Mouse (Mus musculus) megakaryocyte-erythroid progenitor cell, adult 5-6 weeks (primary cell): ENCODE measurements around the gene Arl9. TPM values are rescaled to one million over a fixed set of nuclear protein-coding genes. Genes with fewer than 3 reads are reported as not detected.
"Not testable (repeated sequence)": the region's sequence is repeated elsewhere in the genome, so short reads cannot be mapped to it uniquely, and the experiment has no call there.

Experiments
- ATAC-seq: replicated peaks from 2 replicates; pipeline ENCODE4 v1.8.0; 2016; ENCODE audit warnings: mild to moderate bottlenecking, inconsistent platforms; ENCODE audit not compliant: severe bottlenecking, poor library complexity, low FRiP score, low TSS enrichment
- total RNA-seq, 2 experiments: library from RNA; stranded (forward) in 1 of 2; stranded (reverse) in 1 of 2; fragments of 200-1000, 215-1000 nt in 1 of 2; fragments of >200 nt in 1 of 2; fragmentation: Nextera tagmentation in 1 of 2; gene quantifications; 2 replicates each; pipeline ENCODE4 v1.2.3; 2014 to 2017

Arl9 gene
- total RNA-seq (2014; fragmentation: Nextera tagmentation) = 4.7 TPM in 1 of 2 replicates, not detected in the other
- total RNA-seq (2017) = not detected in 2 replicates

DNA sequence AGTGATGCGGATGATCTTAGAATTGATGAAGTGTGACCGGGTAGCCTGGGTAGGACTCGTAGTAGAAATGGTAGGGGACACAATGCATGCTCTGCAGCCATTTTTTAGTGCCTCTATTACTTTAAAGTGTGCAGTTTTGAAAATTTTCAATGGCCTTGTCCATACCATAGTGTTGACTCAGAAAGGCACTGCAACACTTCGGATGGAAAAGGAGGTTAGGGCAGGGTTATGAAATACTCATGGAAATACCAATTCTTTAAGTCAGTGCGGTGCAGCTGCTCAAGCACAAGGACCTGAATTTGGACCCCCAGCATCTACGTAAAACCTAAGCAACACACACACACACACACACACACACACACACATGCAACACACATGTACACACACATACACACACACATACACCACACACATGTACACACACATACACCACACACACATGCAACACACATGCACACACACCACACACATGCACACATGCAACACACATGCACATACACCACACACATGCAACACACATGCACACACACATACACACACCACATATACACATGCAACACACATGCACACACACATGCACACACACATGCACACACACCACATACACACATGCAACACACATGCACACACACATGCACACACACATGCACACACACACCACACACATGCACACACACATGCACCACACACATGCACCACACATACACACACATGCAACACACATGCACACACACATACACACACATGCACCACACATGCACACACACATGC lies at the start of gene Arl9:
Arl9 (plus strand) TSS at position 5 of the 771 bp plus-strand sequence.
- ATAC-seq = no peak

DNA sequence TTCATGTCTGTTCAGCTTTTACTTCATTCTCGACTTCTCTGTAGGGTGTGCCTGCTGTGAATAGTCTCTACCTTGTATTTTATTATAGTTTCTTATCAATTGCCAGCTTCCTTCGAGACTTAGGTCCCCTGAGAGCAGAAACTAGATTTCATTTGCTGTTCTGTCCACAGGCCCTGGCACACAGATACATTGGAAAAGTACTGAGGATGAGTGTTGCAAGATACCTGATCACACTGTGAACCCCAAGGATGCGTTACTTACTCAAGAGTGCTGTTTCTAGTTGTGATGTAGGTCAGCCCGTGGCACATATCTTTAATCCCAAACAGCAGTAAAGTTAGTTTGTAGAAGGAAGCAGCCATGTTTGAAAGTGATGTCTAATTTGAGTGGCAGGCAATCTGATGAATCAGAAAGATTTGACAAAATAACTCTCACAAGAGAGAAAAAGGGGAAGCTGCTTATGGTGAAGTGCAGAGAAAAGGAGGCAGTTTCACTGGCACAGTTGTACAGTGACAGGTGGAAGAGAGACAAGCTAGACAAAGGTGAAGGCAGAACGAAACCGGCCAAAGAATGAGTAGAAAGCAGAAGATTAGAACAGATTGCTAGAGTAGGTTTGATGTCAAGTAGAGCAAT lies 49.5 kb upstream of the Arl9 start:
- no peak for ATAC-seq

DNA sequence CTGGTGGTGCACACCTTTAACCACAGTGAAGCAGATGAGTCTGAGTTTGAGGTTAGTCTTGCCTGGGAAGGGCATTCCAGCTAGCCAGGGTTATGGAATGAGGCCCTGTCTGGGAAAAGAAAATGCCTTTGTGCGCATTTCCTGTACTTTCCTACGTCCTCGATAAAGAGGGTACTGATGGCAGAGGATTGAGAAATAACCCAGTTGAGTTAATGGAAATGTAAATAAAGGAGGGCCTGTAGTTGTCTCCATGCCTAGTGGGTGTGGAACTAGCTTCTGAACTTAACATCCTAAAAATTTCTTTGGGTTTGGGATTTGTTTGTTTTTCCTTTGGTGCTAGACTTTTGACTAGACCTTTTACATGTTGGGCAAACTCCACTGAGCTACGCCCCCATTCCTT lies 48.4 kb upstream of the Arl9 start:
- ATAC-seq = no peak

DNA sequence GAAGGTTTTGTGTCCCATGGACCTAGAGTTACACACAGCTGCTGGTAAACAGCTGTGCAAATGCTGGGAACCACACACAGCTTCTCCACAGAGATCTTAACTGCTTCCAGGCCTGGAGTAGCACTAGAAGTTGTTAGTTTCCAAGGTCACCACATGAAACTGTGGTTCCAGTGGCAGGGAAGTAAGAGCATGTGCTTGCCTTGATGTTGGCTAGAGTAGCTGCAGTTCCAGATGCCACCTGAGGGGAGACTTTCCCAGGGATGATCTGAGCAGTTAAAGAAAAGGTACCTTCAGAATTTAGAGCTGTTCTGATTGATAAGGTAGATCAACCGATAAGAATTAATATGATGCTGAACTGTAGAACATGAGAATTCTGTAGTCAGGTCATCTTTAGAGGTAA lies 45.9 kb upstream of the Arl9 start:
- peak; percentile 63 for ATAC-seq

DNA sequence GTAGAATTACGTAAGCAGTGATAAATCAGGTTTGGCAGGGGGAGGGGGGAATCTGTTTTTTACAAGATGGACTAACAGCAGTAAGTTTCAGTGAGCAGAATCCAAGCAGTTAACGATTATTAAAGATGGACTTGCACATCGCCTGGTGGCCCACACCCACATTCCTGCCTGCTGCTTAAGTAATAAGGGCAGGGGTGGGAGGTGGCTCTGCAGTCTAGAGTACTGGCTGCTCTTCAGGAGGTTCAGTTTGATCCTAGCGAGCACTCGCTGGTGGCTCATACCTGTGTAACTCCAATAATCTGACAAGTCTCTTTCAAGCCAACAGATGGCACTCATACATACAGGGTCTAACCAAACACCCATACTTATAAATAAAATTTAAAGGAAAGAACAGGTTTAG lies 44.3 kb upstream of the Arl9 start:
- ATAC-seq = no peak

DNA sequence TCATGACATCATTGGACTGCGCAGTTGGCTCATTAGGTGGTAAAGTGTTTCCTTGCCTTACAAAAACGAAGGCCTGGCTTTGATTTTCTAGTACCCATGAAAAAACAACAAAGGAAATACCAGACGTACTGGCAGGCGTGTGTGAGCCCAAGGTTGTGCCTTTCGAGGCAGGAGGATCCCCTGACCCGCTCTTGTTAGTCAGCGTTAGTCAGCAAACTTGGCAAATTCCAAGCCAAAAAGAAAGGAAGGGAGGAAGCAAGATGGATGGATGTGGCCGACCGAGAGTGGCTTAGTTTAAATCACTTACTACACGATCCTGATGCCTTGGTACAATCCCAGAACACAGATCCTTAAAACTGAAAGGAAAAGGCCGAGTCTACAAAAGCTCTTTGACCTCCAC lies 41.3 kb upstream of the Arl9 start:
- no peak for ATAC-seq

DNA sequence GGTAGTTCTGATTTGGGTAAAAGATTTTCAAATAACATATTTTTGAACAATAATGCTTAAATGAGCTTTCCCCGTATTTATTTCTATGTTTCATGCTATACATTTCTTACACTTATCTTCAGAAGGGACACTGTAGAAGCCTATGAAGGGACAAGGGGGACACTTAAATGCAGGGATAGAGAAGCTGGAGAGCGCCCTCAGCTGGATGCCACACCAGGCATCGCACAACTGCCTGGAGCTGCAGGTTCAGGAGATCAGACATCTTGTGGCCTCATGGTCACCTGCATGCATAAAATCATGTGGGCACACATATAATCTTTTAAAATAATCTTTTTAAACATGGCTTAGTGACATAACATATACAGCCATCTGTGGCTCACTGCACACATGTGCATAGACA lies 39.2 kb upstream of the Arl9 start:
- no peak; the same call in 1 of the 2 replicates for ATAC-seq

DNA sequence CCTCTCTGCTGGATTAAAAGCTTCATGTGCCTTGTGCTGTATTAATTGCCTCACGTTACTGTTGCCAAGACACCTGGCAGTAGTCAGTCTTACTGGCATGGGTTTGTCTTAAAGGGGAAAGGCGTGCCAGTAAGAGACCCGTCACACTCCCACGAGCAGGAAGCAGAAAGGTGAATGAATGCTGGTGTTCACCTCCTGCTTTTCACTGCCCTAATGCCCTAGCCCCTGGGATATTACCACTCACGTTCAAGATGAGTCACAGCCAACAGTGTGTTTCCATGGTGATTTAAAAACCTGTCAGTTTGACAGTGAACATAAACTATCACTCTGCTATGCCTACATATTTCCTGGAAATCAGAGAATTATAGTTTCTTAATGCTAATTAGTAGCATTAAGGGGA lies 34.6 kb upstream of the Arl9 start:
- ATAC-seq = no peak

DNA sequence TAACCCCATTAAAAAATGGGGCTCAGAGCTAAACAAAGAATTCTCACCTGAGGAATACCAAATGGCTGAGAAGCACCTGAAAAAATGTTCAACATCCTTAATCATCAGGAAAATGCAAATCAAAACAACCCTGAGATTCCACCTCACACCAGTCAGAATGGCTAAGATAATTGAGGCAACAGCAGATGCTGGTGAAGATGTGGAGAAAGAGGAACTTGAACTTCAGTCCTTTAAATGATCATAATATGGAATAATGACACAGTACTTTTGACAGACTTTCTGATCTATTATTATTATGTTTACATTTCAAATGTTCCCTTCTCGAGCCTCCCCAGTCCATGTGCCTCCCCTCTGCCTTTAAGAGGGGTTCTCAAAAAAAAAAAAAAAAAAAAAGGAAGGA lies 32.7 kb upstream of the Arl9 start:
- ATAC-seq = not testable (repeated sequence)

DNA sequence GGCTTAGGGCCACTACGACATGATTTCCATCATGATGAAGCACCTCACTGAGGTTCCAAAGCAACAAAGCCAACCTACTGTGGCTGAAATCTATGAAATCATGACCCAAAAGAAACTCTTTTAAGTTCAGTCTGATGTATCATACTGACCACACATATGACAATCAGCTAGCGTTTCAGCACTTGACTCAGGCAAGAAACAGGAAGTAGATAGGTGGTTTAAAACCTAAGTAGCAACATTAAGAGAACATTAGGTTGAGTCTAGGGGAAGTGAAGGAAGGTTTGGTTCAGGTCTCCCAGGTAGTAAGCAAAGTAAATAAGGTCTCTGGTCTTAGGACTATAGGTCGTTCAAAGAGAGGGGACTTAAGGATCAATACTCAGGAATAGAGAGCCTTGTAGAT lies 30.4 kb upstream of the Arl9 start:
- 0 out of 2 replicates have a peak, but pooled peaks have one; percentile 12 for ATAC-seq

DNA sequence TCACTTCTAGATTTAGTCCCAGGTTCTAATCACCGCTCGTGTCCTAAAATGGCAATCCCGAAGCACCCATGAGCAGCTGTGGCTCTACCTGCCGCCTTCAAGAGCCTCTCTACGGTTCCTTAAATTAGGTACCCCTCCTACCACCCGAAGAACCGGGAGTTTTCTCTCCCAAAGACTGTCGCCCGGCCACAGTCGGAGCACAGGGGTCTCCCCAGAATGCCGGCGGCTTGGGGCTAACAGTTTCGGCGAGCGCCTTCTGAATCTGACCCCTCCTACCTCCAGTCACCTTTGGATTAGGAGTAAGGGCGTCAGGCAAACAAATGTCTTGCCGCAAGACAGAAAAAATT lies 29.7 kb upstream of the Arl9 start:
- ATAC-seq = peak; percentile 29; the same call in 1 of the 2 replicates

DNA sequence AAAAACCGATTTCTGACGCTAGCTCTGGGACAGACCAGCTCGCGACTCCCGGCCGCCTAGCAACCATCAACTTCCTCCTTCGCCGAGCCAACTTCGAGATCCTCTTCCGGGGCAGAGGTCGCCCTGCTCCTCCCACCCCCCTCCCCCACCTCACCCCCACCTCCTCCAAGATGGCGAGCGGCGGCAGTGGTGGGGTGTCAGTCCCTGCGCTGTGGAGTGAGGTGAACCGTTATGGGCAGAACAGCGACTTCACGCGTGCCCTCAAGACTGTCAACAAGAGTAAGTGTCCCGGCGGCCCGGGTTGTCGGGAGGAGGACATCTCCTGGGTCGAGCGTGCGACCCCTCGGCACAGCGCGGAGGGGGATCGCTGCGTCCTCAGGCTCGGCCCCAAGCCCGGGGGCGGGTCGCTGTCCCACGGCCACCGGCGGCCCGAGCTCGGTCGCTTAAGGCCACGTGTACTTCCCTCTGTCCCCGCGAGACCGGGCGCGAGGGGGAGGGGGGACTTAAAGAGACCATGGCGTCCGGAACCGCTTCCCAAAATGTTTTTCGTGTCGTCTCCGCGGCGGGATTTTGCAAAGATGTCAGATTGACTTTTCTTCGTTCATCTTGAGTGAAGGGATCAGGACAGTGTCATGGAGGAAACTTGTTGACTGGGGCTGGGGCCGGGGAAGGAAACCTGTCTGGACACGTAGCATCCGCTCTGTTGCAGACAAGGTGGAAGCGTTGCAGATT lies 29.1 kb upstream of the Arl9 start, which contains the start of gene Srp72:
Srp72 (plus strand) TSS at position 130 of the 732 bp plus-strand sequence.
- ATAC-seq = peak; percentile 87

DNA sequence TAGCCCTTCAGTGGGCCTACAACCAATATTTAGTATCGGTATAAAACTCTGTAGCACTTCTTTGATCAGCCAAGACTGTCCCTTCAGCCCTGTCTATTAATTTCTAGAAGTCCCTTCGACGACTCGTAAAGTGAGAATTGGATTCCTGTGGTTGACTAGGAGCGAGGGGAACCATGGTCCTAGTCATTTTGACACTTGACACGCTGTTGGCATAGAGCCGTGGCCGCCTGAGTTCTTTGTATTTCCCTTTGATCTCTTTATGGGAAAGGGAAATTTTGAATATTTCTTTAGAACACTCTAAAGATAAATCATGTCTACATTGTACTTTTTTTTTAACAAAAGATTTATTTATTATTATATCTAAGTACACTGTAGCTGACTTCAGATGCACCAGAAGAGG lies 28.1 kb upstream of the Arl9 start:
- no peak for ATAC-seq

DNA sequence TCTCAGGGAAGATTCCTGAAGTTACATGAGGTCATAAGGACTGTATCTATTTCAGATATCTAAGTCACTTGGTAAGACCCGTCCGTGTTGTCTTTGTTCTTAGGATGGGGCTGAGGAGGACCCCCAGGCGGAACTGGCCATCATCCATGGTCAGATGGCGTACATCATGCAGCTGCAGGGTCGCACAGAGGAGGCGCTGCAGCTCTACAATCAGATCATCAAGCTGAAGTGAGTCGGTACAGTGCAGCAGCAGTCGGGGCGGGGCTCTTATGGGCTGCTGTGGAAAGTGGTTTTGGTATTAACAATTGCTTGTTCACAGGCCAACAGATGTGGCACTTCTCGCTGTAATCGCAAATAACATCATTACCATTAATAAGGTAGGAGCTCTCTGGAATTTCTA lies 19.8 kb upstream of the Arl9 start:
- no peak for ATAC-seq

DNA sequence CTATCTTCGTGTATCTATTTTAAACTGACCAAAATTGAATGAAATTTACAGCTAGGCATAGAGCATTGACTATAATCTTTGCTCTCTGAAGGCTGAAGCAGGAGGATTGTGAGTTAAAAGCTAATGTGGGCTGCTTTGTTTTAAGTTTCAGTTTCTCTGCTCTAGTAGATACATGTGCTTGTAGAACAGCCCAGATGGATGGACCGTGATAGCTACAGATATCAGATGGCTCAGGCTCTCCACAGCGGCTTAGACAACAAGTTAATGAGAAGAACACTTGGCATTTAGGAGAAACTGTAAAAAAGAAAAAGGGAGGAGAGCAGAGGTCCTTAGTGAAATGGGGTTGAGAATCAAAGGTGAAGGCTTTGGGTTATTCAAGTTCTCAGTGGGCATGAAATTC lies 13.1 kb upstream of the Arl9 start:
- peak; percentile 90 for ATAC-seq

DNA sequence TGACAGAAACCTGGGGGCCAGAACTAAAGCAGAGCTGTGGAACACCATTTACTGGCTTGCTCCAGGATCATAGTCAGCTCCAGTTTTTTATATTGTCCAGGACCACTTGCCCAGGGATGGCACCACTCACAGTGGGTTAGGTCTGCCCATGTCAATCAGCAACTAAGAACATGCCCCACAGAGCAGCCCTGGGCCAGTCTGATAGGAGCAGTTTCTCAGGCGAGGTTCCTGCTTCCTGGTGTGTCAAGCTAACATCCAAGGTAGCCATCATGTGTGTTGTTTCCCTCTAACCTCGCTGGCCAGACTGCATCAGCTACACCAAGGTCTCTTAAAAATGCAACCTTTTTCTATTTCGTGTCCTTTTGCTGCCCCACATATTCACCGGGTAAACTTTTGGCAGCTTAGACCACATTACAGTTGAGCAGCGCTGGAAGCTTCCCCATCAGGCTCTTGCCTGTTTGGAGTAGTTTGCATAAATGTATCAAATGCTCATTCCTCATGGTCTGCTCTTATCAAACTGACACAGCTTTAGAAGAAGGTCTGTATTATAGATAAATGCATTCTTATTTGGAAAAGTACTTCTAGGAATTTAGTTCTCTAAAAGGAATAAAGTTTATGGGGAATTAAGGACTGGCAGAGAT lies 10.6 kb upstream of the Arl9 start:
- peak; percentile 69 for ATAC-seq

DNA sequence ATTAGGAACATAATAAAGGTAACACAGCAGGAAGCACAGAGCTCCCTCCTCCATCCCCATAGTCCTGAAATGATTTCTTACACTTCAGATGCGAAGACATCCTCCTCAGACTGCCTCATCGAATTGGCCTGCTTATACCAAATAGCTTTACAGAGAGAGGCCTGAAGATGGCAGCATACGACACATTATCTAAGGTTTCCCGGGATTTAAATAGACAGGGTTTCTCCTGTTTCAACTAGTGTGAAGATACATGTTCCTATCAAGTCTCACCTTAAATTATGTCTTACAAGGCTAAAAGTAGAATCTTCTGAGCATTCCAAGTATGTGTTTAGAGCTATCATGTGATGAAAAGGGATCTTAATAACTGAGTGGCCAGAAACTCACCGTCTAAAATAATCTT lies 5.4 kb upstream of the Arl9 start:
- peak; percentile 59; the same call in 1 of the 2 replicates for ATAC-seq

DNA sequence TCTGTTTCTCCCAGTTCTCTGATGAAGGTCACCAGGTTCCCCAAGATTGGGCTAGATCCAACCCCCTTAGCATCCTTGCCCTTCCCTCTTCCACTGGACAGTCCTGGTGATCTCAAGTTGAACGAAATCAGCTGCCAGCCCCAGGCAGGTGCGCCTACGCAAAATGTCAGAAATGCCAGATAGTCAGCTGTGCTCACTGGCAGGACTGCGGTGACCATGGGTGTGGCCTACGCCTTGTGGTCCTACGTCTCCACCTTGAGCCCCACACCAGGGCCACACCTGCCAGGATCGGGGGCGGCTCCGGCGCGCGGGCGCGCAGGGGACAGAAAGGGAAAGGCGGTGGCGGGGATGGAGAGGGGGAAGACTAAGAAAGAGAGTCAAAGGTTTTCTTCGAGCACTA lies 2.7 kb upstream of the Arl9 start:
- no peak for ATAC-seq

DNA sequence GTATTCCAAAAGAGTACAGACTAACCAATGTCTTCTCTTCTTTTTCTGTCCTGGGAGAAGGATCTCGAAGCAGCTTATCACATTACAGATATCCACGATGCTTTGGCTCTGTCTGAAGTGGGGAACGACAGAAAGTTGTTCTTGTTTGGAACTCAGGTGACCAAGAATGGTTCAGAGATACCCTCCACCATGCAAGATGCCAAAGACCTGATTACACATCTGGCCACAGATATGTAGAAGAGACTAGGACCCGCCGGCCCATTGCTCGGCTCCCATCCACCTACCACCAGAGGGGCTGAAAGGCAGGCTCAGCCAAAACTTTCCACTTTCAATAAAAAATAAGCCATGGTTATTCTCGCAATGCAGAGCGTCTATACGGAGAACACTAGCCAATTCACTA lies 6.5 kb downstream of the Arl9 start:
- ATAC-seq = no peak

DNA sequence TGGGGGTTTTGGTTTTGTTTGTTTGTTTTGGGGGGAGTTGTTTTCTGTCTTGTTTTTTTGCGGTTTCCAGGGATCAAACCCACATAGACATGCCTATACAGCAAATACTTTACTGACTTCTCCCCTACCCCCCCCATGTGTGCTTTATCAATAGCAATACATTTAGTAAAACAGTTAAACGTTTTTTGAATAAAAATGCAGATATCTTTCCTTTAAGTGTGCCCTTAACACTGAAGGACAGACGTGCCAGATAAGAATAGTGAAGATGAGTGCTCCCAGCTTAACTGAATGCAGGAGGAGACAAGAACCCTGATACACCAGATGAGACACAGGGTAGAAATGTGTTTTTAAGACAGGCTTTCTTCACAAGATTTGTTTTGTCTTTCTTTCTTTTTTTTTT lies 7.2 kb downstream of the Arl9 start:
- ATAC-seq = peak; percentile 65
